Mouse (Mus musculus): Measurements from ENCODE around the gene Nmu. TPM values are rescaled to one million over a fixed set of nuclear protein-coding genes. Genes with fewer than 3 reads are reported as not detected.

Gene Nmu
- total RNA-seq, 1 experiment from 2014 or later, result not detected

Other genes with a start within 250 kb of the Nmu start
- 15.5 and 33.3 TPM in 2 replicates for gene Srd5a3, start 223.5 kb downstream of the Nmu start, total RNA-seq (2017)
- gene Tmem165, start 179.9 kb downstream of the Nmu start, total RNA-seq (2017), result 47.3 and 61.6 TPM in 2 replicates
- gene Clock, start 59.0 kb downstream of the Nmu start, total RNA-seq (2017), result 13.8 and 16.9 TPM in 2 replicates
- gene Pdcl2, start 32.6 kb downstream of the Nmu start, total RNA-seq (2017), result not detected in 2 replicates
- gene Gm7271, start 120.3 kb upstream of the Nmu start, total RNA-seq (2017), result not detected in 2 replicates
- gene Exoc1, start 165.5 kb upstream of the Nmu start, total RNA-seq (2017), result 82.3 and 108 TPM in 2 replicates
- 27.1 and 27.4 TPM in 2 replicates for gene Cep135, start 224.9 kb upstream of the Nmu start, total RNA-seq (2017)